Mouse (Mus musculus) cortical plate, adult 2 months (tissue): ENCODE data around the gene Rasgrp3.

Source experiments
- CTCF ChIP-seq: fragments of 200-500 bp; IDR thresholded peaks from 2 replicates; pipeline ENCODE4 v1.5.1; 2011; ENCODE audit warnings: mild to moderate bottlenecking, control low read depth, low read length; ENCODE audit not compliant: insufficient read depth; ENCODE audit errors: extremely low read depth
- POLR2A ChIP-seq: fragments of 200-500 bp; IDR thresholded peaks from 2 replicates; pipeline ENCODE4 v1.6.1; 2011; ENCODE audit warnings: mild to moderate bottlenecking, low read length, control low read depth; ENCODE audit not compliant: insufficient read depth; ENCODE audit errors: extremely low read depth

- TF ChIP-seq CTCF, result peak; percentile 25; the same call in 1 of the 2 replicates
- no peak for TF ChIP-seq POLR2A
Observed at GRCm38 (mm10) chr17:75460621-75461020, 24.9 kb downstream of the Rasgrp3 start.
